Mouse (Mus musculus) left cerebral cortex, postnatal 14 days (tissue): ENCODE measurements around the gene Shank2. TPM values are rescaled to one million over a fixed set of nuclear protein-coding genes. Genes with fewer than 3 reads are reported as not detected.

Experiments used
- DNase-seq, 2 experiments: peaks; one replicate each; pipeline ENCODE4 v3.0.0; 2021 to 2022; ENCODE audit warnings: low spot score in 2 of 2, mixed read lengths in 1 of 2
- intact Hi-C: fragments of 180-260 bp; cut with DNase I; formaldehyde crosslinking; loops from one replicate; pipeline ENCODE4 v1.15.1; 2025
- total RNA-seq, 2 experiments: library from RNA; stranded (reverse); gene quantifications; 2 replicates each; pipeline ENCODE4 v1.2.3; 2021

Gene Shank2
- total RNA-seq, 2 experiments from 2014 or later: 170 to 187 TPM

DNA sequence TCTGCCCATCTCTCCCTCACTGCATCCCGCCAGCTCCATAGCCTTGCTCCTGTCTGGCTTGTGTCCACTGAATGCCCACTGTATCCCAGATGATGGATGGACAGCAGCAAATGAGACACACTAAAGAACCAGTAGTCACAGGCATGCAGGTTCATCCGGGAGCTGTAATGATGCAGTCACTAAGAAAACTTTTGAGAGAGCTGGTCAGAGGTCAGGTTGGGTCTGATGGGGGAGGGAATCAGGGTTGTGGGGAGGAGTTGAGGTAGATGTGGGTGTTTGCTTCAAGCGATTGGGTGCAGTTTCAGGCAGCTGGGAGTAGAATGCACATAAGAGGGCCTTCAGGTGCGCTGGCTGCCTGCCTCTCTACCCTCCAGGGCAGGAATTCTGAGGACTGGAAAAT lies 21.8 kb downstream of the Shank2 start:
- DNase-seq: no peak
- intact Hi-C loops: no loop called here

DNA sequence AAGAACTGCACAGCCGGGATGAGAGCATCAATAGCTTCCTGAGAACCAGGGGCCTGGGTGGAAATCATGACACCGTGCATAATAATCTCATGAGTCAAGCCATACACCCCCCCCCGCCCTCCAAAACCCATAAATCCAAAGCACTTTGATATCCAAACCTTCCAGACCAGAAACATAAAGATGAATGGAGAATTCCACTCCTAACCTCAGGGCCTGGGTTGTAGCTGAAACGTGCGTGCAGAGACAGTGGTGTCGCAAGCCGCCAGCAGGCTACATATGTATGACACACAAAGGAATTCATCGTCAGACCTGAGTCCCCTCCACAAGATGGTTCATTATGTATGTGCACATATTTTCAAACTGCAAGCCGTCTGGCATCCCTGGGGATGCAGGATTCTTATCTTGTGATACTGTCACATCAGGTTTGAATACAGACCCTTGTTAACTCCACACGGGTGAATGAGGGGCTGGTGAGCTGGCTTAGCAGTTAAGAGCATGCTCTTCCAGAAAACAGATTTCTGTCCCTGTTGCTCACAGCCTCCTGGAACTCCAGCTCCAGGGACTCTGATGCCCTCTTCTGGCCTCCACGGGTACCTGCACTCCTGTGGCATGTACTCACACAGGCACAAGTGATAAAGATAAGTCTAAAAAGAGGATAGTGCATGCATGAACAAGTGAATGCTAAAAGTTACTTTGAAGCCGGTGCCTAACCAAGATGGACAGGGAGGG lies 24.5 kb downstream of the Shank2 start:
- no peak for DNase-seq
- intact Hi-C loops: no loop called here

DNA sequence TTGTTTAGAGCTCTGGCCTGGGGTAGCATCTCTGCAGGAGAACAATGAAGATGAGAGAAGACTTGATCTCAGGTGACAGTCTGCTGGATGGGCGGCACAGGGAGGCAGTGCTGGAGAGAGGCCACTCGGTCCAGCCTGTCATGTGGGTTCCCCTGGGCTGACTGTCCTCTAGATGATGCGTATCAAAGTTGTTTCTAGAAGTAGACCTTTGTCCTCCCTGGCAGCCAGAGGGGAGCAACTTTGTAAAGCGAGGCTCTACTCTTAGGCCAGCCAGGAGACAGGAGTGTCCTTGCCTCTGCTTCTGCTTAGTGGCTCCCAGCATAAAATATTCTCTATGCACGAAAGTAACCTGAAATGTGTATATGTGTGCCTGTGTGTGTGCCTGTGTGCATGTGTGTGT lies 27.5 kb downstream of the Shank2 start:
- DNase-seq: no peak
- intact Hi-C loops: no loop called here

DNA sequence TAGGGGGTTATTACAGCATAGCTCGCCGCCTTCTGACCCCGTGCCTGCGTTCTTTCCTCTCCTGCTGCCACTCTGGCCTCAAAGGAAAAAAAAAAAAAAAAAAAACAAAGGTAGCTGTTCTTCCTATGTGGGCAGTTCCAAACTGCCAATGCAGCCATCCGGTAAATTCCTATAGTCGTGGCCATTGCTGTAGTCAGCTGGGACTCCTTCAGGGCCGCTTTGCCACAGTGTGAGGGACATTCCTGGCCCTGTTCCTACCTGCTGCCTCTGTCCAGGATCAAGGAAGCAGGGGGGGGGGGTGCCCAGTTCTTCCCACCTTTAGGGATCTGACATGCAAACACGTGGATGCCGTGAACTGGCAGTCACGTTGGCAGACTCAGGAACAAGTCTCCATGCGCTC lies 29.1 kb downstream of the Shank2 start:
- no peak for DNase-seq
- intact Hi-C loops: no loop called here

DNA sequence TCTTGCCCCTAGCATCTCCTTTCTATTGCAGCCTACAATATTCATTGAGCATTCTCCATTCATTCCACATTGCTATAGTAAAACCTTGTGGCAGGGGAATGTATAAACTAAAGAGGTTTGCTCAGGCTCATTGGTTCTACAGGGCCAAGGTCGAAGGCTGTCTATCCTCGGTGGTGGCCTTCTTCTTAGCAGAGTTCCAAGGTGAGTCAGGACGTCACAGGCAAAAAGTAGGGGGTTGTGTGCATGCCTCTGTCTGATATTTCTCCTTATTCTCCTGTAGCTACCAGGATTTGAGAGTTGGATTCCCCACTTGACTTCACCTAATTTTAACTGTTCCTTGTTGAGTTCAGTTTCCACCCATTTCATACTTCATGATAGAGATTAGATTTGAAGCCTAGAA lies 29.9 kb downstream of the Shank2 start:
- intact Hi-C loops: no loop called here
- no peak for DNase-seq

DNA sequence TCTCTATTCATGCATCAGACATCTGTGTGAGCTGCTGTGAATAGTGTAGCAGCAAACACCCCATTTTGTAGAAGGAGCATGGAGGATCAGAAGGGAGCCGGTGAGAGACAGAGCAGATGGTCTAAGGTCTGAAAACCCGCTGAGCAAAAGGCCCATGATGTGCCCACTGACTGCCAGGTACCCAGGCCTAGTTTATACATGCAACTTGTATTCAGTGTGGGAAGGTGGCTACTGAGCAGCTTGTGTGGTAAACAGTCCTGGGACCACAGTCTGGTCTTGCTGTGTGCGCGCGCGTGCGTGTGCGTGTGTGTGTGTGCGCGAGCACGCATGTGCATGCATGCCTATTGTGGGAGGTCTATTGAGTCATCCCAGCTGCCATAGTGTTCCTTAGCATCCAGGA lies 35.8 kb downstream of the Shank2 start:
- DNase-seq: peak in 1 of 2 experiments; percentile 22
- intact Hi-C loops: no loop called here

DNA sequence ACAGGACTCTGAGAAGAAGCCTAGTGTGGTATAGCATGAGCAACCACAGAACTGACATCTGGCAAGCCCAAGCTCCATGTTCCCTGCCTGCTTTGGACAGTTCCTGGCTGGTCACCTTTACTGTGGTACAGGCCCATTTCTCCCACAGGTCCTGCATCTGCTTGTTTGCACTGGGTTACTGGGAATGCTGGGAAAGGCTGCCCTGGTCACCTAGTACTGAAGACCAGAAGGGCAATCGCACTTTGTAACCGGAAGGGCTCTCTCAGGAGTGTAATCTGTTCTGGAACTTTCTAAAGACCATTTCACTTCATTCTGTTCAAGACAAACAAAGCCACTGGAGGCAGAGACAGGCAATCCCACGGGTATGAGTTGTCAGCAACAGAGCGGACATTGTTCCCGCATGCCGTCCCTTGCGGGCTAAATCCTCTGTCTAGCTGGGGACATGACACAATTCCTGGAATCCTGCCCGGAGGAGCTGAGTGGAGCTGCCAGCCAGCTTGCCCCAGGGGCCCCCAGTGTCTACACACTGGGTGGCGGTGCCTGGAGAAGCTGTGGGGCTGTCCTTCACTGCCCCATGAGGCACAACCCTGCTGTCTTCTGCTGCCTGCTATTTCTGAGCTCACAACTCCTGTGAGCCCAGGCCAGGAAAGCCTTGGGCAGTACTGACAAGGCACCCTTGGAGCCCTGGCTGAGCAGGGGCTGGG lies 36.4 kb downstream of the Shank2 start:
- peak; percentile 55 to 58 for DNase-seq
- intact Hi-C loops: no loop called here

DNA sequence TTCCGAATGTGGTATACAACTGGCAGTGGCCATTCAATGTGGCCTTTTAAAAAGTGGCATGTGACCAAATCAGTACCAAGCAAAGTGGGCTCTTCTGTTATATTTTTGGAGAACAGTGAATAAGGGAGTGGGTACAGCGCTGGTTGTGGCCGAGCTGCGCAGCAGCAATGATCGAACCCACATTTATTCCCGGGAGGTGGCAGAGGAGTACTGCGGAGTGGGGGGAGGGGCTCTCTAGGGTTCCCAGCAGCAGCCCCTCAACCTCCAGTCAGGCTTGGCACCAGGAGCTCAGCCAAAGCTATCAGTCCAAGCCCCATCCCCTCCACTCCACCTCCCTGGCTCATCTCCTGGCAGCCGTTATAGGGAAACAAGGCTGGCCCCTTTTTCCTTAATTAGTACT lies 37.0 kb downstream of the Shank2 start:
- DNase-seq: no peak
- intact Hi-C loops: no loop called here

DNA sequence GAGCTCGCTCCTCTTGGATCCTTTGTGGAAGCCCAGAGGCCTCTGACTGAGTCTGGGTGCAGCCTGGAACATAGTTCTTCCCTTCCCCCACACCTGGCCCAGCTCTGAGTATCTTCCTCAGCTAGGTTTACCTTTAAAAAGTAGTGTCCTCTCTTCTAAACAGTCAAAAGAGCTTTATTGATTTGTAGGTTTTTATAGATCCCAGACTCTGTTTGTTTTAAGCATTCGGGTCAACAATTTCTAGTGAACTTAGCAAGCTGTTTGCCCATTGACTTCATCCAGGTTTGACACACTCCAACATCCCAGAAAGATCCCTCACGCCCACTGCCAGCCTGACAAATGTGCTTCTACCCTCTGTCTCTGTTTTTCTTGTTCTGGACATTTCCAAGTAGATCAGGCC lies 38.6 kb downstream of the Shank2 start:
- DNase-seq: no peak
- intact Hi-C loops: no loop called here

DNA sequence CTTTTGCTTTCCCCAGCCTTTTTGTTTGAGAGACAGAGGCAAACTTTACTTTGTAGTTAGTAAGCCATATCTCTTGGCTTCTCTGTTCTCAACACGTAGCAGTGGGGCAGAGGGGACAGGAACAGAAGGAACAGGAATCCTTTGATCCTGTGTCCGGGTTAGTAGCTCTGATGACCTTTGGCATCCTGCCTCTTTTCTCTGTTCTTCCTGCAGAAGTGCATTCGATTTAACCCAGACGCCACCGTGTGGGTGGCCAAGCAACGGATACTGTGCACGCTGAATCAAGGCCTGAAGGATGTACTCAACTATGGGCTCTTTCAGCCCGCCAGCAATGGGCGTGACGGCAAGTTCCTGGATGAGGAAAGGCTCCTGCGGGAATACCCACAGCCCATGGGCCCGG lies 50.3 kb downstream of the Shank2 start:
- DNase-seq: no peak
- intact Hi-C loops: no loop called here

DNA sequence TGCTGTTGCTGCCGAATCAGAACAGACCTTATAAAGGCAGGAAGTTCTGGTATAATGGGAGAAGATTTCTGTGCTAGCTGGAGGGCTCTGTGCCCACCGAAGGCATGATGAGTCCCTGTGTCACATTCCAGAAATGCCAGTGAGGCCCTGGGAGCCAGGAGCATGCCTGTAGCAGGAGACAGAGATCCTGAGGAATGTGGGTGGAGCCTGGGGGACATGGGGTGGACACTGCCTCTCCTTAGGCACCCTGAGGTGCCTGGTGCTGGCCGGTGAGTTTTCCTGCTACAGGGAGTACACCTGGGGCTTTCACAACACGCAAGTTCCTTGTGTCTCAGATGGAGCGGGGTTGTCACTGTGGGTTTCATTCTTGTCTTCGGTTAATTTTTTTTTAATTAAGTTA lies 53.5 kb downstream of the Shank2 start:
- DNase-seq: no peak
- intact Hi-C loops: no loop called here

DNA sequence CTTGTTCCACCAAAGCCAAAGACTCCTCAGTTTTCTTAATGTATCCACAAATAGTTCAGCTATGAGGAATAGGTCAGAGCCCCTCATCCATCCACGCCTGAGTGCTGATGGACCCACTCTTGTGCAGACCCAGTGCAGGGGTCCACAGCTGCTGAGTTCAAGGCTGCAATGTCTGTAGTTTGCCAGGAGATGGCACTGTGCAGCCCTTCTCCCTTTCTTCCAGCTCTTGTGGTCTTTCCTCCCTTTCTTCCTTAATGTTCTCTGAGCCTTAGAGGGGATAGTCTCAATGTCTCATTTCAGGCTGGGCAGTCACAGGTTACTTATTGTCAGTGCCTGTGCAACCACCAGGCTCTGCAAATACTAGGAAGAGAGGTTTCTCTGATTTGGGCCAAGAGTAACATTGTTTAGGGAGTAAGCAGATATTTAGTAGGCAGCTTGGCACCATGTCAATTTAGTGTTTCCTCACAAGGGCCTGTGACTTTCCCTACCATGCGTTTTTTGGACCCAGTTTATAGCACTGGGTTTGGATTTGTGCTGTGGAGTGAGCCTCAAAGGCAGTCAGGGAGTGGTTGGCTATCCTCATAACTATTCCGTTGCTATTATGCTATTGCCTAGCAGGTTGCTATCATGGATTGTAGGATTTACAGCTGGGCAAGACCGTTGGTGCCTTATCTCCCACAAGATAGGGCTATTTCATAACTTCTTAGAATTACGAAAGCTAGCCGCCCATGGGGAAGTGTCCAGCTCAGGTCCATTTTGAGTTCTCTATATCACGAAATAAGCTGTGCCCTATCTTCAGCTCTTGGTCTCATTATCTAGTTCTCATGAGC lies 54.2 kb downstream of the Shank2 start:
- no peak for DNase-seq
- intact Hi-C loops: no loop called here

DNA sequence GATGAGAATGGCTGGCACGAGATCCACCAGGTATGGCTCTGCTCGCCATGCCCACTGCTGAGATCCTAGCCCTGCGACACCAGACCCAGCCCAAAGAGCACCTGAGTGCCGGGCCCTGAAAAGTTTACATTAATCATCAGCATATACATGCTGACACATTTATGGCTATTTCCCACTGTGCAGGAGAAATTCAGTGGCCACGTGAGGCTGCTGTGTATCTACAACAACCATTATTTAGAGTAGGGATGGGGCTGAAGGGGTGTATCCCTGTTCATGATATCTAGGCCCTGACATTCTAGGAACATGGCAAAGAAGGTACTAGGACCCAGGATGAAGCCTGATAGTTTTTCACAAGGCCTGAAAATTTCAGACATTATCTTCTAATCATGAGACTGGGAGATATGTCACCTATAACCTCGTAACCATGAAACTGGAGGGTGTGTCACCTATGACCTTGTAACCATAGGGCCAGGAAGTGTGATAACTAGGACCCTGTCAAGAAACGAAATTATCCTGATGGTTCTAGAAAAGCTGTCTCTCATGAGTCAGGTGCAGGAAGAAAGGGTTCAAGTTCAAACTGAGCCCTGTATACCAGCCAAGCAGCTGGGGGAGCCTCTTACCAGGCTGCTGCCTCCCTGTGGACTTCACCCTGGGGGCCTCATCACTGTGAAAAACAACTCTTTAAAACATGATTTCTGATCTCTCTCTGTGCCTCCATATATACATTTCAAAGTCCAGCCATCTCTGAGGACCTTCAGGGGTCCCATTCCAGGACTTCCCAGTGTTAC lies 68.6 kb downstream of the Shank2 start:
- no peak for DNase-seq
- intact Hi-C loops: loop anchor here (5.0 to 10.0 kb wide), 2 partner anchors 93 to 236 kb away; no protein-coding TSS in a partner anchor

DNA sequence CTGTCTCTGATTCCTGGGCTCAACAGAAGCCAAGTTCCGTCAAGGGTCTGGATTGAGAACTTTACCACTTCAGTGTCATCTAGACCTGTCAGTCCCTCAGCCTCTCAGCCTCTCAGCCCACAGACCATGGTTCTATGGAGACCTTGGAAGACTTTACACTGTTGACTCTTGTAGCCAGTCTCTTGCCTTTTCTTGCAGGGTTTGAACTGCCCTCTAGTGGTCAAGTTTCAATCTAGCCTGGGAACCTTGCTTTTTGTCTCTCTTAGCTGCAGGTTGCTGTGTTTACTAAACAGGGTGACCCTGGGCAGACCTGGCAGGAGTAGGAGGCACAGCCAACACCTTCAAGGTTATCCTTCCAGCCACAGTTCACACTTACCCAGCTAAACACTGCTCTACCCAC lies 70.5 kb downstream of the Shank2 start:
- DNase-seq: peak; percentile 46 to 65
- intact Hi-C loops: loop anchor here (2.0 to 10.0 kb wide), 3 partner anchors 95 to 237 kb away; no protein-coding TSS in a partner anchor

DNA sequence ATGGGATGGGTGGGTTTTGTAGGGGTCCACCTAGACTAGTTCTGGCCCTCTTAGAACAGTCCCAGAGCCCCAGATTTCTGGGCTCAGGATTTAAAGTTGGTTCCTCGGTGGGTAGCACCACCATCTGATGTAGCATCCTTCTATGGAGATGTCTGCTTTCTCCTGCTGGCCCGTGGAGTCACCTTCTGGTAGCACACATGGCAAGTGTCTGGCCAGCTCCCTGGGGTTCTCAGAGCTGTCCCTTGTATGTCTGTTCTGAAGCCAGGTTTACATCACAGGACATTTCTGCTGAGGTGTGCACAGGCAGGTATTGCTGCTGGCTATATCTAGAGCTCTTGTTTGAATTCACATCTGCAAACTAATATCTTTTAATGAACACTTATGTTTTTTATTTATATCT lies 71.1 kb downstream of the Shank2 start:
- intact Hi-C loops: loop anchor here (2.0 to 10.0 kb wide), 3 partner anchors 96 to 238 kb away; no protein-coding TSS in a partner anchor
- DNase-seq: no peak

DNA sequence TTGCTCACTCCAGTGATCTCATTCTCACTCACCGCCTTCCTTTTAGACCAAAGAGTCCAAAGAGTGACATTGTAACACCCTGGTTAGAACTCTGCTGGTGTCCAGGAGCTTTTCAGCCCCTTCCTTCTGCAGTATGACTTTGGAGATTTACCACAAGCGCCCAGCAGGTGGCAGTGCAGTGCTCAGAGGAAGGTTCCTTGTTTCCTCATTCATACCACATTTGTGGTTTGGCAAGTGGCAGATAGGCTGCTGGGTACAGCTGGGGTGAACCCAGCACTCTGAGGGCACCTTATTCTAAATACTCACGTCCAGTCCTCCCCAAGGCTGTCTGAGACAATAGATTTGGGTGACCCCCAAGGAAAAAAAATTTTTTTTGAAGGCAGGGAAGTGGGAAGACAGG lies 73.0 kb downstream of the Shank2 start:
- DNase-seq: peak; percentile 73 to 85
- intact Hi-C loops: loop anchor here (5.0 to 10.0 kb wide), 2 partner anchors 97 to 240 kb away; no protein-coding TSS in a partner anchor

DNA sequence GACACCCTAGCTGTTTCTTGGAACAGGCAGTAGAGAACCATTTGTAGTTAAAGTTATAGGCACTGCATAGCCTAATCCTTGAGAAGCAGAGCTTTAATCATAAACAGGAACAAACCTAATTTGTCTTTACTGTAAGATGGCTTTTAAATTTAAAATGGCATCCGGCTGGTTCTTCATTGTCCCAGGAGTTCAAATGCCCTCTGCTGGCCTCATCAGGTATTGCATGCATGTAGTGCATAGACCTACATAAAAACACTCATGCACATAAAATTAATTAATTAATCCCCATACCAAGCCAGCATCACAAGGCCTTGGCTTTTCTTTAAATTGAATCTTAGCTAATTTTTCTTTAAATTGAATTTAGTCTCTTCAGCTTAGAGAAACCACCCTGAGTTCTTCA lies 76.9 kb downstream of the Shank2 start:
- intact Hi-C loops: loop anchor here (10.0 kb wide), 1 partner anchor 244 kb away; no protein-coding TSS in a partner anchor
- DNase-seq: peak; percentile 45 to 70

DNA sequence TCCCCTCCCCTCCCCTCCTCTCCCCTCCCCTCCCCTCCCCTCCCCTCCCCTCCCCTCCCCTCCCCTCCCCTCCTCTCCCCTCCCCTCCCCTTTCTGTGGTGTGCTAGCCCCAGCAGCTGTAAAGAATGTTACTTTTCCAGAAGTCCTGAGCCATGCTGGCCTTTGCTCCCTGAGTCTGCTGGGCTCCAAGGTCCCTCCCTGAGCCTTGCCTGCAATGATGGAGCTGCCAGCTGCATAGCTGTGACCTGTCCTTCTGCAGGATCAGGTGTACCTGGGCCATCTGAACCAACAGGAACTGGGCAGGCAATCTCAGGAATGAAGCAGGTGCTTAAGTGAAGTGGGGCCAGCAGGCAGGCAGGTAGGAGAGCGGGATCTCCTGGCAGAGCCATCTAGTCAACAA lies 78.1 kb downstream of the Shank2 start:
- DNase-seq: no peak
- intact Hi-C loops: loop anchor here (5.0 to 10.0 kb wide), 3 partner anchors 92 to 347 kb away; no protein-coding TSS in a partner anchor

DNA sequence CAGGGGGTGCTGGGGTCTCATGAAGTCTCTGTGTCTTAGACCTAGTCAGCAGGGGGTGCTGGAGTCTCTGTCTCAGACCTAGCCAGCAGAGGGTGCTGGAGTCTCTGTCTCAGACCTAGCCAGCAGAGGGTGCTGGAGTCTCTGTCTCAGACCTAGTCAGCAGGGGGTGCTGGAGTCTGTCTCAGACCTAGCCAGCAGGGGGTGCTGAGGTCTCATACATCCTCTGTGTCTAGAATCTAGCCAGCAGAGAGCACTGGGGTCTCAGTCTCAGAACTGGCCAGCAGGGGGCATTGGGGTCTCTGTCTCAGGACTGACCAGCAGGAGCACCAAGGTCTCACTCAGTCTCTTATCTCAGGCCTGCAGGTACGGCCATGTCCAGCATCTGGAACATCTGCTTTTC lies 79.7 kb downstream of the Shank2 start:
- intact Hi-C loops: loop anchor here (1.0 to 5.0 kb wide), 3 partner anchors 91 to 346 kb away; no protein-coding TSS in a partner anchor
- DNase-seq: peak; percentile 77 to 88
